Mouse (Mus musculus): Measurements from ENCODE around the gene Prkca. TPM values are rescaled to one million over a fixed set of nuclear protein-coding genes. Genes with fewer than 3 reads are reported as not detected.

Gene Prkca
- polyA plus RNA-seq, 1 experiment from 2014 or later, result 7.6 TPM

- Histone ChIP-seq H3K36me3 (no peaks in the 10 kb centered on the region), H3K4me2 (no peak overlapping the region), H3K27ac (replicated peaks) (no peak overlapping the region), H3K4me3 (no peak overlapping the region), H3K9me3 (no peaks in the 10 kb centered on the region), H3K27me3 (no peaks in the 10 kb centered on the region), H3K4me1 (replicated peaks) (peaks cover 2% of the 10 kb centered on the region; the same call in 1 of the 2 replicates), H3K9ac (no peak overlapping the region)
- 66% methylated on average over 13 of the region's 13 CpGs for WGBS
- no peak for ATAC-seq (ENCODE audit: low read depth)
Observed at GRCm38 (mm10) chr11:108250829-108251637, 92.7 kb downstream of the Prkca start.

GRCm38 (mm10) chr11:108250146-108250635 lies 93.5 kb downstream of the Prkca start:
- ATAC-seq (ENCODE audit: low read depth), result no peak
- peaks cover 5% of the 10 kb centered on the region; the same call in 1 of the 2 replicates for H3K4me1 ChIP-seq (replicated peaks)
- no peak overlapping the region for H3K4me3 ChIP-seq
- H3K9ac ChIP-seq, result no peak overlapping the region
- no peaks in the 10 kb centered on the region for H3K27me3 ChIP-seq
- 75% methylated on average over 1 of the region's 1 CpGs for WGBS
- H3K27ac ChIP-seq (replicated peaks), result no peak overlapping the region
- no peaks in the 10 kb centered on the region for H3K9me3 ChIP-seq
- H3K4me2 ChIP-seq, result no peak overlapping the region
- no peaks in the 10 kb centered on the region for H3K36me3 ChIP-seq

DNA sequence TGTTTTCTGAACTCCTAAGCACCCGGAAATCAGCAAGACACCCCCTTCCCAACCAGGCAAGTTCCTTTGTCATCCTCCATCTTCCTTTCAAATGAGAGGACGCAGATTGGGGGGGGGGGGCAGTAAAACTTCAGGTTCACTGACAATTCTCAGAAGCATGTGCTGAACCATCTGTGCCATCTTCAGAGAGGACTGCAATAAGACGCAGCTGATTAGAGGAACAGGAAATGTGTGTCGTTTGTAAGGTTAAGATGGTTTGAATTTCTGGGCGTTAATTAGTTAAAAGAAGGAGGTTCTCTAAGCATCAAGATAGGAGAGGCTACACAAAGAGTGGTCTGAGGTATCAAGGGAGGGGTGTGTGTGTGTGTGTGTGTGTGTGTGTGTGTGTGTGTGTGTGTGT lies 94.2 kb downstream of the Prkca start:
- no peaks in the 10 kb centered on the region for H3K36me3 ChIP-seq
- no peaks in the 10 kb centered on the region for H3K9me3 ChIP-seq
- no peak overlapping the region for H3K4me2 ChIP-seq
- no peaks in the 10 kb centered on the region for H3K27me3 ChIP-seq
- H3K4me3 ChIP-seq, result no peak overlapping the region
- H3K4me1 ChIP-seq (replicated peaks), result peaks cover 6% of the 10 kb centered on the region; the same call in 1 of the 2 replicates
- WGBS, result 60% methylated on average over 5 of the region's 5 CpGs
- ATAC-seq (ENCODE audit: low read depth), result no peak
- H3K27ac ChIP-seq (replicated peaks), result no peak overlapping the region
- no peak overlapping the region for H3K9ac ChIP-seq

- Histone ChIP-seq H3K27me3 (no peaks in the 10 kb centered on the region), H3K9ac (no peak overlapping the region), H3K9me3 (no peaks in the 10 kb centered on the region), H3K4me2 (no peak overlapping the region), H3K36me3 (no peaks in the 10 kb centered on the region), H3K4me3 (no peak overlapping the region), H3K4me1 (replicated peaks) (peaks cover 10% of the 10 kb centered on the region), H3K27ac (replicated peaks) (no peak overlapping the region)
- WGBS, result 71% methylated on average over 3 of the region's 3 CpGs
- no peak for ATAC-seq (ENCODE audit: low read depth)
Observed at GRCm38 (mm10) chr11:108249047-108249403, 94.7 kb downstream of the Prkca start.

GRCm38 (mm10) chr11:108248218-108249046 lies 95.3 kb downstream of the Prkca start:
- Histone ChIP-seq H3K36me3 (no peaks in the 10 kb centered on the region), H3K9me3 (no peaks in the 10 kb centered on the region), H3K4me3 (no peak overlapping the region), H3K27me3 (no peaks in the 10 kb centered on the region), H3K4me1 (replicated peaks) (peaks cover 16% of the 10 kb centered on the region), H3K9ac (no peak overlapping the region), H3K27ac (replicated peaks) (no peak overlapping the region), H3K4me2 (no peak overlapping the region)
- ATAC-seq (ENCODE audit: low read depth), result no peak
- 90% methylated on average over 12 of the region's 12 CpGs for WGBS

DNA sequence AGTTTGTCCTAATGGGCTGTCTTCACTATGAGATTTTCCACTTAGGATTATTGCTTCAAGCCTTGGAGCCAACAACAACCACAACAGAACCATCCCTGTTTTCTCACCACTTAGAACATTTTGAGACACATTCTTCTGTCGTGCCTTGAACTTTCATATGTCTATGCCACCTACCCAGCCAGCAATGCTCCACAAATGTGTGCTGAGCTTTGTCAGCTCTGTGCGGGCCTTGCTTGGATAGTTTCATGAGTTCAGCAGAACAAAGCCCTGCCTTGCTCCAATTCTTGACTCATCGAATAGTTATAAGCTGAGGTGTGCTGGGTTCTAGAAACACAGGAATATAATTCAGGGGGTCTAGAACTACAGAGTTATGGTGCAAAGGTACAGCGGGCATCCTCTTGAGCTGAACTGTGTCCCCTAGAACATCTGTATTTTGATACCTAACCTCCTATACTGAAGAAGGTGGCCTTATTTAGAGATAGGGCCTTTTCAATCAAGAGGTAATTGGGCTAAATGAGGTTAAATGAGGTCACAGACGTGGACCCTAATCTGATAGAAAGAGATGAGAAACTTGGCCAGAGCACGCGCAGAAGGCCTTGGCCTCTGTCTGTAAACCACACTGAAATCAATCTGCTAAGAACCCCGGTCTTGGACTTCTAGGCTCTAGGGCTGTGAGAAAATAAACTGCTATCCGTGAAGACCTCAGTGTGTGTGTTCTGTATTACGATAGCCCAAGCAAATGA lies 96.4 kb downstream of the Prkca start:
- Histone ChIP-seq H3K4me1 (replicated peaks) (peaks cover 18% of the 10 kb centered on the region), H3K9ac (no peak overlapping the region), H3K4me2 (no peak overlapping the region), H3K27me3 (no peaks in the 10 kb centered on the region), H3K9me3 (no peaks in the 10 kb centered on the region), H3K4me3 (no peak overlapping the region), H3K36me3 (no peaks in the 10 kb centered on the region), H3K27ac (replicated peaks) (no peak overlapping the region)
- ATAC-seq (ENCODE audit: low read depth), result no peak
- WGBS, result 91% methylated on average over 10 of the region's 10 CpGs

GRCm38 (mm10) chr11:108246267-108246702 lies 97.4 kb downstream of the Prkca start:
- H3K9ac ChIP-seq, result no peak overlapping the region
- no peaks in the 10 kb centered on the region for H3K36me3 ChIP-seq
- H3K9me3 ChIP-seq, result no peaks in the 10 kb centered on the region
- WGBS, result 68% methylated on average over 4 of the region's 4 CpGs
- no peak overlapping the region for H3K4me2 ChIP-seq
- no peak overlapping the region for H3K4me3 ChIP-seq
- H3K4me1 ChIP-seq (replicated peaks), result peaks cover 18% of the 10 kb centered on the region
- no peak for ATAC-seq (ENCODE audit: low read depth)
- H3K27ac ChIP-seq (replicated peaks), result no peak overlapping the region
- no peaks in the 10 kb centered on the region for H3K27me3 ChIP-seq

- ATAC-seq (ENCODE audit: low read depth), result no peak
- H3K27ac ChIP-seq (replicated peaks), result no peak overlapping the region
- H3K36me3 ChIP-seq, result no peaks in the 10 kb centered on the region
- H3K9me3 ChIP-seq, result no peaks in the 10 kb centered on the region
- no peak overlapping the region for H3K9ac ChIP-seq
- peaks cover 27% of the 10 kb centered on the region for H3K4me1 ChIP-seq (replicated peaks)
- H3K27me3 ChIP-seq, result no peaks in the 10 kb centered on the region
- no peak overlapping the region for H3K4me2 ChIP-seq
- 87% methylated on average over 2 of the region's 2 CpGs for WGBS
- H3K4me3 ChIP-seq, result no peak overlapping the region
Observed at GRCm38 (mm10) chr11:108244241-108244640, 99.5 kb downstream of the Prkca start.

DNA sequence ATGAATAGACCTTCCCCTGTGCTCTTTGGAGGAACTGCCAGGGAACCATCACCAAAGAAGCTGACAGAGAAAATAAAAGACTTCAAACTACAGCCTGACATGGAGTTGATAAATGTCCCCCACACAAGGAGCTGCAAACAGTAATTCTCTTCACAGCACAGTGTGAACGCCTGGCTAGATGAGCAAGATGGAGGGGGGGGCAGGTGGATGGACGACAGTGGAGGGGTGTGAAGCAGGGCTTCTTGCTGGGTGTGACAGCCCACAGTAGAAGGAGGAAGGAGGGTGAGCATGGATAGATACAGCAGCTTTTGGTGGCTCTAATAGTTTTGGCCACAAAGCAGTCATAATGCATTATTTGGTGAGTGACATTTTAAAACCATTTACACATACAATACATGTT lies 100.1 kb downstream of the Prkca start:
- Histone ChIP-seq H3K4me1 (replicated peaks) (peaks cover 33% of the 10 kb centered on the region), H3K4me2 (no peak overlapping the region), H3K27ac (replicated peaks) (no peak overlapping the region; the same call in 1 of the 2 replicates), H3K36me3 (no peaks in the 10 kb centered on the region), H3K9ac (no peak overlapping the region), H3K4me3 (no peak overlapping the region), H3K9me3 (no peaks in the 10 kb centered on the region), H3K27me3 (no peaks in the 10 kb centered on the region)
- 8% methylated on average over 2 of the region's 2 CpGs for WGBS
- ATAC-seq (ENCODE audit: low read depth), result no peak; the same call in 1 of the 2 replicates

- Histone ChIP-seq H3K9me3 (no peaks in the 10 kb centered on the region), H3K36me3 (no peaks in the 10 kb centered on the region), H3K4me3 (no peak overlapping the region), H3K27ac (replicated peaks) (no peak overlapping the region), H3K27me3 (no peaks in the 10 kb centered on the region), H3K9ac (no peak overlapping the region), H3K4me2 (no peak overlapping the region), H3K4me1 (replicated peaks) (peaks cover 57% of the 10 kb centered on the region)
- 64% methylated on average over 11 of the region's 11 CpGs for WGBS
- no peak for ATAC-seq (ENCODE audit: low read depth)
Observed at GRCm38 (mm10) chr11:108240924-108241498, 102.7 kb downstream of the Prkca start.

DNA sequence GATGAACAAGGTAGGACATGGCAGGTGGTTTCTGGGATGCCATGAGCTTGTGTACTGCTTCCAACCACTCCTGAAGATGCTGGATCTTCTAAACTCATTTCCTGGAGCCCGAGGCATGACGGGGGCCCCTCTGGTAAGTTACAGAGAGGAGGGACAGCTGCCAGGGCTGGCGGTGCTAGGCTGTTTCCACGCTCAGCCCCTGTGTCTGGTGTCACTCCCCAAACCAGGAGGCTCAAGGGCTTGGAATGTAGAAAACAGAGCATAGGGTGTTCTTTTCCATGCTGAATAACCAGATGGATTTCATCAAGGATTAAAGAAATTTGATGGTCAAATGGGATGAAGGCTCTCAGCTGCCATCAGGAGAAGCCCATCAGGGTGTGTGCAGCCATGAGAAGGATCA lies 104.6 kb downstream of the Prkca start:
- H3K4me1 ChIP-seq (replicated peaks), result peaks cover 50% of the 10 kb centered on the region
- H3K9ac ChIP-seq, result no peak overlapping the region
- no peak overlapping the region for H3K4me2 ChIP-seq
- 84% methylated on average over 4 of the region's 4 CpGs for WGBS
- H3K4me3 ChIP-seq, result no peak overlapping the region
- no peaks in the 10 kb centered on the region for H3K36me3 ChIP-seq
- H3K27me3 ChIP-seq, result no peaks in the 10 kb centered on the region
- H3K27ac ChIP-seq (replicated peaks), result peak overlapping the region; percentile 75
- no peaks in the 10 kb centered on the region for H3K9me3 ChIP-seq
- no peak for ATAC-seq (ENCODE audit: low read depth)
